Mouse (Mus musculus): ENCODE data around the gene Cox6b2.

- TF ChIP-seq FLI1 (IDR thresholded peaks at IDR 0.05; ENCODE audit: low read length) (no peak), GATA1 (IDR thresholded peaks at IDR 0.05; ENCODE audit: borderline replicate concordance, low read length) (no peak)
Observed at GRCm38 (mm10) chr7:4746326-4746980, 6.4 kb downstream of the Cox6b2 start.
